20 mouse cellular contexts compared by ENCODE assay signal in genomic region chr2:111229502-111229901, GRCm38 (mm10). TPM values are rescaled to one million over a fixed set of nuclear protein-coding genes. Genes with fewer than 3 reads are reported as not detected.
DNase-seq lines count a peak whose midpoint lies in the region; TF ChIP-seq lines count a peak whose summit lies in the region.
"Had no signal": no experiment of that assay in that cellular context is flagged by ENCODE, and none has a peak within 500 bp of the region (broad histone marks: within the 10 kb centered on the region; RNA-seq: fewer than 3 reads in every experiment).

Gene 4930430A15Rik, minus strand, starts transcription at chr2:111229602.

- H3K27me3 ChIP-seq in testis, adult 2 months (ENCODE audit: control insufficient read depth, insufficient read depth, low read length) = no peaks in the 10 kb centered on the region
- H3K27me3 ChIP-seq: CH12.LX, Patski had no signal

- peaks cover 4% of the 10 kb centered on the region; the same call in 1 of the 2 replicates for H3K4me1 ChIP-seq in testis, adult 2 months (ENCODE audit: control insufficient read depth, insufficient read depth, low read length)

- peak within 1 kb of the TSS; percentile 90 for H3K4me3 ChIP-seq in testis, adult 2 months (ENCODE audit: control insufficient read depth, low read depth, low read length)

- H3K27ac ChIP-seq in testis, adult 2 months (ENCODE audit: control insufficient read depth, insufficient read depth, low read depth, low read length) = peak within 1 kb of the TSS; percentile 85

- DNase-seq in testis, postnatal 10 days (ENCODE audit: low spot score) = no peak
- DNase-seq: adrenal gland, adult 2 months; adrenal gland, adult 8-10 months; adrenal gland, postnatal 10 days; adrenal gland, postnatal 14 days; adrenal gland, postnatal 25 days; adrenal gland, postnatal 36 days; B cell, adult 2 months; cerebellum, adult 11 months; cerebellum, adult 11-12 months; cerebellum, adult 18-20 months; cerebellum, adult 2 months had no signal

- H3K36me3 ChIP-seq in testis, adult 2 months (ENCODE audit: control insufficient read depth, insufficient read depth, low read length) = no peaks in the 10 kb centered on the region
- H3K36me3 ChIP-seq: G1E had no signal

- no peak for TF ChIP-seq POLR2A in testis, adult 2 months (IDR thresholded peaks at IDR 0.05; ENCODE audit: control insufficient read depth, low read depth, low read length)

- TF ChIP-seq CTCF in testis, adult 2 months (IDR thresholded peaks at IDR 0.05; ENCODE audit: control insufficient read depth, insufficient read depth, insufficient replicate concordance, low read depth, low read length) = no peak

RNA-seq across cellular contexts. Expression of gene 4930430A15Rik, which starts in this region (rescaled TPM):
- 10.1 and 17.1 TPM in 2 replicates for polyA plus RNA-seq in testis, adult 2 months (2012; rRNA removed)
- polyA plus RNA-seq: activated CD4-positive, CD25-positive, alpha-beta regulatory T cell, adult 4 months; adrenal gland, adult 2 months; brain, embryonic 14.5 days; C2C12; CD4-positive, CD25-positive, alpha-beta regulatory T cell, adult 4 months; cerebellum, adult 2 months; G1E; Patski had no signal
